Mouse (Mus musculus) adipose tissue, adult 10 weeks (tissue): ENCODE measurements around the gene Fam13c. TPM values are rescaled to one million over a fixed set of nuclear protein-coding genes. Genes with fewer than 3 reads are reported as not detected.

Source experiments
- polyA plus RNA-seq: library from polyadenylated mRNA; stranded (reverse); fragments of 350-450 nt; fragmentation: Illumina TruSeq; extraction: RNeasy Lipid Tissue Mini Kit (QIAGEN cat#74804); gene quantifications from one replicate; pipeline ENCODE4 v1.2.3, GENCODE M21; 2014; ENCODE audit warnings: low read depth, low replicate concordance

Fam13c gene
- 6.5 TPM for polyA plus RNA-seq

GRCm38 (mm10) chr10:70439676-70440521, at the start of gene Fam13c:
Fam13c (plus strand) TSS chr10:70440481.

Other genes with a start within 250 kb of the Fam13c start
- 2.7 TPM for gene Mrln, start 235.8 kb upstream of the Fam13c start, polyA plus RNA-seq
- gene Slc16a9, start 195.4 kb upstream of the Fam13c start, polyA plus RNA-seq = 4.6 TPM
- gene Phyhipl, start 215.5 kb downstream of the Fam13c start, polyA plus RNA-seq = 5.8 TPM